Mouse (Mus musculus): ENCODE results near the gene Tfb1m. TPM values are rescaled to one million over a fixed set of nuclear protein-coding genes. Genes with fewer than 3 reads are reported as not detected.

Gene Tfb1m
- polyA plus RNA-seq (2012; ENCODE audit: insufficient read depth, insufficient read length, missing spikeins): 11.6 and 14.5 TPM in 2 replicates

DNA sequence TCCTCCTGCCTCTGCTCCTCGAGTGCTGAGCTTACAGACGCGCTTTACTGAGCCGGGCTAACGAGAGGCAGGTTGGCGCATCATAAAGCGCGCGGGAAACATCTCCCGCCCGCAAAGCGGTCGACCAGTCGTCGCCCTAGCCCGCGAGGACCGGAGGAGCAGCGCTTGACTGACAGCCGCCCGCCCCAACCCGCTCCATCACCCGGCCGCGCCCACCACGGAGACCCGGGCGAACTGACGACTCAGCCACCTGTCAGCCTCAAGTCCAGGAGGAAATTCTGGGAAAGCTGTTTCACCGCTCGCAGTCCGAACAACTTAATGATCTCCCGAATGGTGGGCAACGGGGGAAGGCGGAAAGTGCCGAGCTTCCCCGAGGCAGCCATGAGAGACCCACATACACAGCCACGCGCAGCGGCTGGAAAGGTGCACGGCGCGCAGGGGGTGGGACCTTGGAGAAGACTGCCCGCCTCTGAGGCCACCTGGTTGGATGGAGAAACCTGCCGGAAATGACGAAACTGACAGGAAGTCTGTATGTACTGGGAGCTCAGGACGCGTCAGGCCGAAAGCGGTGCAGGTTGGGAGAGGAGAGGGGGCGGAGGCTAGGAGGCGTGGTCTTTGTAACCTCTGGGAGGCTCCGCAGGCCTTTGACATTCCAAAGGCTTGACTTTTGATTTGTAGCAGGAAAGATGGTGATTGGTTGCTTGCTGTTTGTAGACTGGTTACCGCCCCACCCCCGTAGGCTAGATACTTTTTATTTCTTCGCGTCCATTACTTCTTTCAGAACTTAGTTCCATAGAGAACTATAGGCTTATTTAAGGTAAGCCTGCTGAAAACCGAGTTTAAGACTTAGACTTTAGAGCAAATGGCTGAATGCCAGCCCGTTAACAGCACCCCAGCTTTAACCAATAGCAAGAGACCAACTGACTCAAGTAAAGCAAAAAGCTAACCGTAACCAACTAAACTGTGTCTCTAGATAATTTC lies at the start of gene Tfb1m:
Tfb1m (minus strand) TSS at position 451 of the 981 bp plus-strand sequence.
- peak within 1 kb of the TSS; percentile 61 for H3K27ac ChIP-seq (replicated peaks; ENCODE audit: low read depth, low read length)
- peak within 1 kb of the TSS; percentile 88 for H3K4me3 ChIP-seq (ENCODE audit: insufficient read depth, low read depth, low read length)
- no peaks in the 10 kb centered on the region for H3K4me1 ChIP-seq (ENCODE audit: control insufficient read depth, insufficient read depth, insufficient read length, low read length)

DNA sequence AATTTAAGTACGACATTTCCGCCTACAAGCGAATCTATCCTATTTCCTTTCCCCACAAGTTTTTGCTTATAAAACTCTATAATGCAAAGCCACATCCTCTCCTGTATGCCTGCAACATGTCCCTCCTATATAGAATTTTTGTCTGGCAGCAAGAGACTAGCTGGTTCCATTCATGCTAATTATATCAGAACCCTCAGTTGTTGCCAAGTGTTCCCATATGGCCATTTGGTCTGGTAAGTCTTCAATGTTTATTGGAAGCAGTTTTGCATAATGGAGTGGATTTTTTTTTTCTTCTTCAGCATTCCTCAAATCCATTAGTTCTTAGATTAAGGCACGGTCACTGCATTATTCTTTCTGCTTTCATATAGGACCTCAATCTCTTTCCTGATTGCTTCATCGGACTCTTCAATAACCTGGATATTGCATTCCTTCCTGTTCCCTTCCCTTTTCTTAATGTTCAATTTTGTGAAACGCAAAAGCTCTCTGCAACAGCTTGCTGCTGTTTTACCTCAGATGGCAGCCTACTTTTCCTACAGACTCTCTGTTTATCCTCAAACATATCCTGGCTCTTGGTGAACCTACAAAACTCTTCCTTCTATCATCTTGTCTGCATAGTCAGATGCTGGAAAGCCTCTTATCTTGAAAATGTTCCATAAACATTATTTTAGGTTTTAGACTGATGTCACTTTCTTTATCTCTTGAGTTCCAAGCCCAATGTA lies 45.5 kb upstream of the Tfb1m start:
- no peaks in the 10 kb centered on the region for H3K4me1 ChIP-seq (ENCODE audit: control insufficient read depth, insufficient read depth, insufficient read length, low read length)
- no peak overlapping the region for H3K4me3 ChIP-seq (ENCODE audit: insufficient read depth, low read depth, low read length)
- H3K27ac ChIP-seq (replicated peaks; ENCODE audit: low read depth, low read length): no peak overlapping the region

- Histone ChIP-seq H3K4me3 (ENCODE audit: insufficient read depth, low read depth, low read length) (no peak overlapping the region), H3K4me1 (ENCODE audit: control insufficient read depth, insufficient read depth, insufficient read length, low read length) (no peaks in the 10 kb centered on the region), H3K27ac (replicated peaks; ENCODE audit: low read depth, low read length) (no peak overlapping the region)
Measured at GRCm38 (mm10) chr17:3598393-3598792, 40.8 kb upstream of the Tfb1m start.

DNA sequence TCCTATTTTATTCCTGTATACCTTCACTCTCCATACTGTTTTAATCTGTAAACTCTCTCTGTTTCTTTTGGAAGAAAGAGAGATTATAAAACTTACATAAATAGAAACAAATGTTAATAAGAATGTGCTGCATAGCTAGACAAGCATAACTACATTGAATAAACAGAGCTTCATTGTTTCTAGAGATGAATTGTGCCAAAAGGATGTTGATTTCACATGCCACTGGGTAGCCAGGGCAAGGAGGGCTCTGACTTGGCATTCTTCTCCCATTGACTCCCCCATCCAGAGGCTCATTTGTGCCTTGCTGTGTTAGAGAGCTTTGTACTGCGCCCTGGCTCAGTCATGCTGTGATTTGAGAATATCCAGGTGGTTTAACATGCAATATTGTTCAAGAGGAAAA lies 40.3 kb upstream of the Tfb1m start:
- H3K4me3 ChIP-seq (ENCODE audit: insufficient read depth, low read depth, low read length): no peak overlapping the region
- no peaks in the 10 kb centered on the region for H3K4me1 ChIP-seq (ENCODE audit: control insufficient read depth, insufficient read depth, insufficient read length, low read length)
- no peak overlapping the region for H3K27ac ChIP-seq (replicated peaks; ENCODE audit: low read depth, low read length)

DNA sequence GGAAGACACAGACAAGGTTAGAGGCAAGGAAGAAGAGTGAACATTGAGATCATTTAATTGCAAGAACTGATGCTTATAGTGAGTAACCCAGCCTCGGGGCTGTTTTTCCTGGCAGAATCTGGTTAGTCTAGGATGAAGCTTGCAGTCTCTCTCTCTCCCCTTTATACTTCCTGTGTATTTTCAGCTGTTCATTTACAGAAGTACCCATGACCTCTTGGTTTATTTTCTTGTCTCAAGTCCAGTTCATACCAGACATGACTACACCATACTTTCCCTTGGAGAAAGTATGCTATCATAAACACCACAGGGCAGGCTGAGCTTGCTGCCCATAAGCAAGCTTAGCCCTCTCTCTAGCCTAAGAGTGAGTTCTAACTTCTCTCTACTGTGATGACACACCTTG lies 39.5 kb upstream of the Tfb1m start:
- H3K27ac ChIP-seq (replicated peaks; ENCODE audit: low read depth, low read length): no peak overlapping the region

GRCm38 (mm10) chr17:3570876-3571275 lies 13.3 kb upstream of the Tfb1m start:
- Histone ChIP-seq H3K27ac (replicated peaks; ENCODE audit: low read depth, low read length) (no peak overlapping the region), H3K4me1 (ENCODE audit: control insufficient read depth, insufficient read depth, insufficient read length, low read length) (no peaks in the 10 kb centered on the region), H3K4me3 (ENCODE audit: insufficient read depth, low read depth, low read length) (no peak overlapping the region)

More for the DNA sequence above, 39.5 kb upstream of the Tfb1m start:
- H3K4me1 ChIP-seq (ENCODE audit: control insufficient read depth, insufficient read depth, insufficient read length, low read length): no peaks in the 10 kb centered on the region
- H3K4me3 ChIP-seq (ENCODE audit: insufficient read depth, low read depth, low read length): no peak overlapping the region

GRCm38 (mm10) chr17:3562405-3562804 lies 4.8 kb upstream of the Tfb1m start:
- H3K4me1 ChIP-seq (ENCODE audit: control insufficient read depth, insufficient read depth, insufficient read length, low read length): no peaks in the 10 kb centered on the region
- no peak overlapping the region for H3K4me3 ChIP-seq (ENCODE audit: insufficient read depth, low read depth, low read length)
- H3K27ac ChIP-seq (replicated peaks; ENCODE audit: low read depth, low read length): no peak overlapping the region

GRCm38 (mm10) chr17:3560534-3560933 lies 3.0 kb upstream of the Tfb1m start:
- H3K4me1 ChIP-seq (ENCODE audit: control insufficient read depth, insufficient read depth, insufficient read length, low read length): no peaks in the 10 kb centered on the region
- no peak overlapping the region for H3K27ac ChIP-seq (replicated peaks; ENCODE audit: low read depth, low read length)
- no peak overlapping the region for H3K4me3 ChIP-seq (ENCODE audit: insufficient read depth, low read depth, low read length)

DNA sequence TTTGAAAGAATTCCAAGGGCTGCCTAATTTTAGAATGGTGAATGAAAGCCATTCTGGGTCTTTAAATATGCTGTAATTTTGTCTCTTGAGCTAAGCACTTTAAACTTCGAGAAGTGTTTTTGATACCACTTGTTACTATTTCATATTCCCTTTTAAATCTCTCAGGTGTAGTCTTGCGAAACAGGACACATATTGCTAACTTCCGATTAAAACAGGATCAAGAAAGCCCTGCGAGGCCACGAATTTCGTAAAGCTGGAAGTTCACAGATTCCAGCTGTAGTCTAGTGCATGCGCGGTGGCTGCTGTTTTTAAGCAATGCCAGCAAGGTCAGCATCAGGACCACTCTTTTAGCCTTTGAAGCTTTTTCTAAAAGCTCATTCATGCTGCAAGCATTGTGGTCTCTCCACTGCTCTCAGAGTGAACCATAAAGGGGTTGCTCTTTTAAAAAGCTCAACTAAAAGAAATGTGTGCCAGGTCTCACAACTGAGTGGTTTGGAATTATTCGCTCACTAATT lies 832 bp upstream of the Tfb1m start:
- Histone ChIP-seq H3K4me1 (ENCODE audit: control insufficient read depth, insufficient read depth, insufficient read length, low read length) (no peaks in the 10 kb centered on the region), H3K4me3 (ENCODE audit: insufficient read depth, low read depth, low read length) (peak overlapping the region; percentile 56), H3K27ac (replicated peaks; ENCODE audit: low read depth, low read length) (peak overlapping the region; percentile 61; the same call in 1 of the 2 replicates)

GRCm38 (mm10) chr17:3556251-3556650 lies 1.3 kb downstream of the Tfb1m start:
- Histone ChIP-seq H3K4me3 (ENCODE audit: insufficient read depth, low read depth, low read length) (no peak overlapping the region), H3K27ac (replicated peaks; ENCODE audit: low read depth, low read length) (no peak overlapping the region), H3K4me1 (ENCODE audit: control insufficient read depth, insufficient read depth, insufficient read length, low read length) (no peaks in the 10 kb centered on the region)

- no peak overlapping the region for H3K27ac ChIP-seq (replicated peaks; ENCODE audit: low read depth, low read length)
- no peak overlapping the region for H3K4me3 ChIP-seq (ENCODE audit: insufficient read depth, low read depth, low read length)
- H3K4me1 ChIP-seq (ENCODE audit: control insufficient read depth, insufficient read depth, insufficient read length, low read length): no peaks in the 10 kb centered on the region
Measured at GRCm38 (mm10) chr17:3547725-3548124, 9.9 kb downstream of the Tfb1m start.

DNA sequence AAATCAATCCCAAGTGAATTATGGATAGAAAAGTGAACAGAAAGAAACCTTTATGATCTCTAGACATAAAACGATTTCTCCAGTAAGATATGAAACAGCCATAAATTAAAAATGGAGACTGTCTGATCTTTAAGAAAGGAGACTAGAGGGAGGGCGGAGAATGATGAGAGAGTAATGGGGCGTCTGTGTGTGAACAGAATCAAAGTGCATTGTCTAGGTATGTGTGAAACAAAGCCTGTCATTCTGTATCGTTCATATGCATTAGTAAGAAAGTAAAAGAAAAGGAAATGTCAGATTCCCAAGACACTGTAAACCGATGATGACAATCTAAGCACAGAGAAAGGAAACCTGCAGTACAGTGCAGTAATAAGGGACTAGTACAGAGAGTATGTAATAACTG lies 16.5 kb downstream of the Tfb1m start:
- Histone ChIP-seq H3K27ac (replicated peaks; ENCODE audit: low read depth, low read length) (no peak overlapping the region), H3K4me3 (ENCODE audit: insufficient read depth, low read depth, low read length) (no peak overlapping the region), H3K4me1 (ENCODE audit: control insufficient read depth, insufficient read depth, insufficient read length, low read length) (no peaks in the 10 kb centered on the region)

- no peaks in the 10 kb centered on the region for H3K4me1 ChIP-seq (ENCODE audit: control insufficient read depth, insufficient read depth, insufficient read length, low read length)
- H3K27ac ChIP-seq (replicated peaks; ENCODE audit: low read depth, low read length): no peak overlapping the region
- no peak overlapping the region for H3K4me3 ChIP-seq (ENCODE audit: insufficient read depth, low read depth, low read length)
Measured at GRCm38 (mm10) chr17:3540304-3540703, 17.3 kb downstream of the Tfb1m start.

DNA sequence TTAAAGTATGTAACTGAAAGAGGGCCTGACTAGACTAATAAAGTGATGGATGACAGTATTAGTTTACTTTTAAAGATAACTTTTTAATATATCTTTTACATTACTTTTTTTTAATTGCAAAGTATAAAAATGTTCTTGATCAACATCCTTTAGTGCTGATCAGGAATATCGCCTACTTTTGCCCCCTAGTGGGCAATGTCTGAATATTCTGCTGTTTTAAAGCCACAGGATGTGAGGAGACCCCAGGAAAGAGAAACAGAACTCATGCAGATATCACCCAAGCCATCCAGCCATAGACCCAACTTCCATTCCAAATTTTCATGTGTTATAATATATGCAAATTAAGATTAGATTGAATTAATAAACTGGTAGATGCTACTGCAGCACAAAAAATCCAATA lies 24.2 kb downstream of the Tfb1m start:
- H3K4me3 ChIP-seq (ENCODE audit: insufficient read depth, low read depth, low read length): no peak overlapping the region
- H3K4me1 ChIP-seq (ENCODE audit: control insufficient read depth, insufficient read depth, insufficient read length, low read length): no peaks in the 10 kb centered on the region
- H3K27ac ChIP-seq (replicated peaks; ENCODE audit: low read depth, low read length): no peak overlapping the region

DNA sequence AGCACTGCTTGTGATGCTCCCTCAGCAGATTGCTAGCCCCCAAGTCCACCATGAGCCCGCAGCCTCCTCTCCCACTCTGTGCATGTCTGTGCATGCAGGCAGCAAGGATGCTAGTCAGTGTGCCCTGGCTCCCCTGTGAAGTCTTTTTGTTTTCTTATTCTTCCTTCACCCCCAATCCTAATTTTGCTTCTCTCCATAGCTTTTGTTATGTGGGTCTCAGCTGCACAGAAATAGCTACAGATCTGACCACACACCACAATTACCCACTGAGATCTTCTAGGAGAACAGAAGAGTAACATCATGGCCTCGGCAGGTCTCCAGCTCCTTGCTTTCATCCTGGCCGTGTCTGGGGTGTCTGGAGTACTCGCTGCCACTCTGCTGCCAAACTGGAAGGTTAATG lies 25.3 kb downstream of the Tfb1m start, which contains the start of gene Cldn20:
Cldn20 (plus strand) TSS at position 301 of the 400 bp plus-strand sequence.
- H3K4me1 ChIP-seq (ENCODE audit: control insufficient read depth, insufficient read depth, insufficient read length, low read length): no peaks in the 10 kb centered on the region
- H3K27ac ChIP-seq (replicated peaks; ENCODE audit: low read depth, low read length): no peak within 1 kb of the TSS
- H3K4me3 ChIP-seq (ENCODE audit: insufficient read depth, low read depth, low read length): no peak within 1 kb of the TSS

Measured in brown adipose tissue, adult 24 weeks (tissue).